Mouse (Mus musculus) ovary, adult 18-20 months (tissue): ENCODE measurements around the gene Atp6v1g2.

Experiments used
- DNase-seq: peaks from one replicate; pipeline ENCODE4 v3.0.0; 2022; ENCODE audit warnings: low spot score, mixed read lengths

Atp6v1g2 gene

DNA sequence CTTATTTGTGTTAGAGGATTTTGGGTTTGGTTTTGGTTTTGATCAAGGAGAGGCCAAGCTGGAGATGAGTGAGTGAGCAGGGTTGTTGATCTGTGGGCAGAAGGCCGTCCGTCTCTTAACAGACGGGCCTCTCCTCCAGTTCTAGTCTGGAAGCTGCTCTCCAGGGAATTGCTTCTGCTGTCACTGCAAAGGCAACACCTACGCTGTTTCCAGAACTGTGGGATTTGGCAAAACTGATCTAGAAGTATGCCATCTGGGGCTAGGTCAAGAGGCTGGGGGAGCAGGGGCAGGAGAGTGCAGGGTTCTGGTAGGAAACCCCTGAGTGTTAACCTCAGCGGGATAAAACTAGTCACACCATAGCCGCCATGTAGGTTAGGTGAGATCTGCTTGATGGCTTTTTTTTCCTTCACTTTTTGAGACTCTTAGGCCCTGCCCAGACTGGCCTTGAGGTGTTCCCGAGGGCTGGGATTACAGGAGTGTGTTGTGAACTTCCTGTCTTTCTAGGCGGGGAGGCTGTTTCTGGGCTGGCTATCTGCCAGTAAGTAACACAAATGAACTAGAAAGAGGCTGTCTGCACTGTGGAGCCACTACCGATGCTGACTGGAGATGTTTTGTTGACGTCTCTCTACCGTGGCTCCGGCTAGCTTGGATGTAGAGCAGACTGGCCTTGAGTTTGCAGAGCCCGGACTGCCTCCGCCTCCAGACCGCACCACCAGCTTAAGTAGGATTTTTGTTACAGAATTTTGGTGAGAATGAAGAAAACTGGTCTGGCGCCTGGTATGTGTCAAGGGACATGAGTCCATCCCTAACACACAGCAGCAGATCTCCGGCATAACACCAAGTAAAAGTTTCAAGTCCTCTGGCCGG lies at the start of gene Atp6v1g2:
Gene Atp6v1g2, plus strand, starts transcription at position 547 of the 867 bp plus-strand sequence.
- DNase-seq: peak; percentile 53

DNA sequence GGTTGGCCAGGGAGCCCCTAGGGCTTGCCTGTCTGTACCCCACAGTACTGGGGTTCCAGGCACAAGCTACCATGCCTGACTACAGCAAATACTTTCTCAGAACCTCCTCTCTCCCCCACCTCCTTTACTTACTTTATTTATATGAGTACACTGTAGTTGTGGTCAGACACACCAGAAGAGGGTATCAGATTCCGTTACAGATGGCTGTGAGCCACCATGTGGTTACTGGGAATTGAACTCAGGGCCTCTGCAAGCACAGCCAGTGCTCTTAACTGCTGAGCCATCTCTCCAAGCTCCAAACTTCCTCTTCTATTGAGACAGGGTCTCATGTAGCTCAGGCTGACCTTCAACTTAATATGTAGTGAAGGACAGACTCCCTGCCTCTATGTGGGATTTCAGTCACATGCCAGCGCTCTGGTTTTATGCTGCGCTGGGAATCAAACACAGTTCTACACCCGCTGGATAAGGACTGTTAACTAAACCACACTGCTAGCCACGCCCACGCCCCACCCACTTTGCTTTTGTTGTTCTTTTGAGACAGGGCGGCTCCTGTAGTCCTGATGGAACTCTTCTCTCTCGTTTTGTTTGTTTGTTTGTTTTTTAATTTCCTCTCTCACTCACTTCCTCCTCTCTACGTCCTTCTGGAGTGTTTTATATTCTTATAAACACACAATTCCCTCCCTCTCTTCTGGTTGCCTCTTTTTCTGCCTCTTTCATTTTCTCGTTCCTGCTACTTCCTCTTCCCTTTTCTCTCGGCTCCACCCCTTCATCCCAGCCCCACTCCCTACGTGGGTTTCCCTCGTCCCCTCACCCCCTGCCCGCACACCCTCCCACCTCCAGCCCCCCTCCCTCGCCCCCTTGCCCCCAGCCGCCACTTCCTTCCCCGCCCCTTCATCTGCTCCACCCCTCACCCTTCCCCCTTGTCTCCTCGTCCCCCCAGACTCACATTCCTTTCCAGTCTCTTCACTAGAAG lies 47.5 kb upstream of the Atp6v1g2 start:
- no peak for DNase-seq

DNA sequence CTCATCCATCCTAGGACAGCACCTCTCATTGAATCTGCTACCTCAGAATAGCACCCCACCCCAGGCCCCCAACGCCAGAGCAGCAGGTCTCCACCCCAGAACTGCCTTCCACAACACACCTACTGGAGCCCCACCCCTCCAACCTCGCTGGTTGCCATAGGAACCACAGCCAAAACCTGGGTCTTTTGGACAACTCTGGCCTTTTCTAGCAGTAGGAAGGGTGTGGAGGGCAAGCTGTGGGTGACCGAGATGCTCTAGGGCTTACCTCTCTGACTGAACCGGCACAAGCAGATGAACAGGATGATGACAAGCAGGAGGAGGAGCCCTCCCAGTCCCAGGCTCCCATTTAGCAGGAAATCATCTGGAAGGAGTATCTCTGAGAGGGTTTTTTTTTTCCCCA lies 46.8 kb upstream of the Atp6v1g2 start:
- no peak for DNase-seq

DNA sequence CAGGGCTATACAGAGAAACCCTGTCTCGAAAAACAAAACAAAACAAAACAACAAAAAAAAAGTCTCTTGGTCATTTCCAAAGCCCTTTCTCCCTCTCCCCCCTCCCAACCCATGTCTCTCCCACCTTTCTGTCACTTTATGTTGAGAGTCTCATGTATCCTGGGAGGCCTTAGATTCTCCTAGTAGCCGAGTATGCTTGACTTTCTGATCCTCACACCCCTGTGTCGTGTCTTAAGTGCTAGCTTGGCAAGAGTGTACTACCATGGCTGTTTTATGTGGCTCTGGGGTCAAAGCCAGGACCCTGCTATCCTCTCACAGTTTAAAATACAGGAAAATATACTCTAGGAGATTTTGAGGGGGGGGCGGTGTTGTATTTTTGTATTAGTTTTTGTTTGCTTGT lies 46.1 kb upstream of the Atp6v1g2 start:
- no peak for DNase-seq

DNA sequence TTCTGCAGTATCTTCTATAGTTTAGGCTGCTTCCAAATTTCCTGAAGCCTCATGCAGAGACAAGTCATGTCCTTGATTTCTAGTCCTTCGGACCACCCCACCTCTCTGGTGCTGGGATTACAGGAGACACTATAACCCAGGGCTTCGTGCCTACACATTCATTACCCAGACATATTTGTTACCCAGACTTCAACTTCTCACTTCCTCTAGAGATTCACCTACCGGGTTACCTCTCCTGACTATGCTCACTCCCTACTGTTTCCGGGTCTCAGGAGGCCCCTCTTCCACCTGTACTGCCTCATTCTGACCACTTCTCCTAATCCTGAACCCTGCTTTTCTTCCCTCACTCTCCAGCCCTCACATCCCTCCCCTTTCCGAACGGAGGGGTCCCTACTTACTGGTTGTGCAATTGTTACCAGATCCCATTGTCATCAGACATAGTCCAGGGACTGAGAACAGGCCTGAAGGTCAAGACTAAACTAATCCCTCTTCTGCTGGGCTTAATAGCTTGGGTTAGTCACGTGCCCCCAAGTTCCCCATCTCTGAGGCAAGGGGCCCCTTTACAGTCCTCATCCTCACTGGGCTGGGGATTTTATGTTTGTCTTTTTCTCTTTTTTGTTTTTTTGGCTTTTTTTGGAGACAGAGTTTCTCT lies 45.4 kb upstream of the Atp6v1g2 start, which contains the start of gene Lst1:
Gene Lst1, minus strand, starts transcription at position 481 of the 652 bp plus-strand sequence.
- no peak for DNase-seq

DNA sequence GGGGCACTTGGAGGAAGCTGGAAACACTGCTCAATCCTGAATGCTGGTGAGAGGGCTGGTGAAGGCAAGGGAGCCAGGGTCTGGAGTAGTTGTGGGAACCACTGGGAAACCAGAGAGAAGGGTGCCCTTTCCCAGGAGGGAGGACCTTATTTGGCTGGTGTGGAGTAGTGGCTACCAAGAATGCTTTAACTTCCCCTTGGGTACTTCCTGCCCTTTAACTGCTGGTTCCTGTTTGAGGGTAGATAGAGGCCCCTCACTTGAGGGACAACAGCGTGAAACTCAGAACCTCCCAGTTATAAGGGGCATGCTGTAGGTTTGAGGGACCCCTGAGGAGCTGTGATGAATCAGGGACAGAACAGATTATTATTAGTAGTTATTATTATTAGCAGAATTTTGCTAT lies 44.3 kb upstream of the Atp6v1g2 start:
- DNase-seq: no peak

DNA sequence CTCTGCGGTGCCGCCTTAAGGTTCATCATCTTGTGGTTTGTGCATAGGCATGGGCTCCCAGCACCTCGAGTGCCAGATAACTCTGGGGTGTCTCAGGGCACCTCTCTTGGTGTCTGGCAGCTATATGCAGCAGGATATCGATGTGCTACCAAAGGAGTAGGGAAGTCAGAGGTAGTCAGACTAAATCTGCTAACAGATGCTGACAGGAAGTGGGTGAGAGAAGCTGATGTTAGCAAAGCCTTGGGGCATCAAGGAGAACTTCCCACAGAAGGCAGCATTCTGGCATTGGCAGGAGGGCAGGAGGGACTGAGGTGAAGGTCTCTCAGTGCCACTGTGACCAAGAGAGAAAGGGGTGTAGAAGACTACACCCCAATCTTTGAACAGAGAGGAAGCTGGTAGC lies 43.4 kb upstream of the Atp6v1g2 start:
- no peak for DNase-seq

DNA sequence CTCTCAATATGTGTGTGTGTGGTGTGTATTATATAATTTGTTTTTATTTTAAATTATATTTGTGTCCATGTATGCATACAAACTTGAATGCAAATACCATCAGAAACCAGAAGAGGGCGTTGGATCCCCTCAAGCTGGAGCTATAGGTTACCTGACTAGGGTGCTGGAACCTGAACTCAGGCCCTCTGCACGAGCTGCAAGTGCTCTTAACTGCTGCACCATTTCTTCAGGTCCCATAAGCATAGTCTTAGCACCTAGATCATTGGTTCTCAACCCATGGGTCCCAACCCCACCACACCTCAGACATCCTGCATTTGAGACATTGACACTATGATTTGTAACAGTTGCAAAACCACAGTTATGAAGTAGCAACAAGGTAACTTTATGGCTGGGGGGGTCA lies 41.7 kb upstream of the Atp6v1g2 start:
- DNase-seq: no peak

DNA sequence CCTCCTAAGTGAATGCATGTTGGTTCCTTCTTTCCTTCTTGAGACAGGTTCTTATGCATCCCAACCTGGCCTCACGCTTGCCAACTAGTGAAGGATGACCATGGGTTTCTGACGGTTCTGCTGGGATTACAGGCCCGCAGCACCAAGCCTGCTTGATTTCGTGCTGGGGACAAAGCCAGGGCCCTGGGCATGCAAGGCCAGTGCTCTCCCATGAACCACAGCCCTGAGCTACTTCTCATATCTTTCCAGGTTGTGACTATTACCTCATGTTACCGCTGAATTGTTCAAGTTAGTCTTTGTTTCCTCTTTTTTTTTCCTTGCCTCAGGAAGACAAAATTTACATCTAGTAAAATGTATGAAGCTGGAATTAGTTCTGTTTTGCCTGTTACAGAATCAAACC lies 40.5 kb upstream of the Atp6v1g2 start:
- no peak for DNase-seq

DNA sequence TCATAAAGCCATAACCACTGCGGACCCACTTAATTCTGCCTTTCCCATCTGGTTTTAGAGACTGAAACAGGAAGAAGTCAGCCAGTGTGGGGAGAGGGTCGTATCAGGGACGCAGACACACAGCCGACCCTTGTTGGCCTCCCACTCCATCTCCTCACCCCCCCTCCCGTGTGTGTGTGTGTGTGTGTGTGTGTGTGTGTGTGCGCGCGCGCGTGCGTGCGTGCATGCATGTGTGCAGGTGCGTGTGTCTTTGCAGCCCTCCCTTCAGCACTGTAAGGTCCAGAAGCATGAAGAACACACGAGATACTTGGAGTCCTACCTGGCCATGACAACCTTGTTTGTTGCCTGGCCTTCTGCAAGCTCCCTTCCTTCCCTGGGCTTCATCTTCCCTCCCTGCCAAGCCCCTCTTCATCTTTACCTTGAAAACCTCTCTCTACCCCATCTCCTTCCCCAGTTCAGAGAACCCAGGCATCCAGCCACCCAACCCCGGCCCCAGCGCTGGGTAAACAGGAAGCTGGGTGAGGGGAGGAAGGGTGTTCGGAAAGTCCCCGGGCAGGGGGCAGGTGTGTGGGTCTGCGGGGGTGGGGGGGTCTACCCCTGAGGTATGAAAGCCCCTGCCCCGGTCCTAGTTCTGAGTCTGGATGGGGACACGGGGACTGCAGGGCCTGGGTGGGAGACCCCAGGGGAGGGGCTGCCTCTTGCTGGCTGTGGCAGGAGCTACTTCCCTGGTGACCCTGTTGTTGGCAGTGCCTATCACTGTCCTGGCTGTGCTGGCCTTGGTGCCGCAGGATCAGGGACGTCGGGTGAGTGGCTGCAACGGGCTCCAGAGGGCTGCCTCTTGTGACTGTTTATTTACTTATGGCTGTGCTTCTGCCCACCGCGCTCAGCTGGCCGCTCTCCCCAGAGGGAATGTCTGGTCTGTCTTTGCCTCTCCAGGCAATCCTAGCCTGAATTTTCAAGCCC lies 39.3 kb upstream of the Atp6v1g2 start, which contains the start of gene Ltb:
Gene Ltb, plus strand, starts transcription at position 559 of the 963 bp plus-strand sequence.
- no peak for DNase-seq

DNA sequence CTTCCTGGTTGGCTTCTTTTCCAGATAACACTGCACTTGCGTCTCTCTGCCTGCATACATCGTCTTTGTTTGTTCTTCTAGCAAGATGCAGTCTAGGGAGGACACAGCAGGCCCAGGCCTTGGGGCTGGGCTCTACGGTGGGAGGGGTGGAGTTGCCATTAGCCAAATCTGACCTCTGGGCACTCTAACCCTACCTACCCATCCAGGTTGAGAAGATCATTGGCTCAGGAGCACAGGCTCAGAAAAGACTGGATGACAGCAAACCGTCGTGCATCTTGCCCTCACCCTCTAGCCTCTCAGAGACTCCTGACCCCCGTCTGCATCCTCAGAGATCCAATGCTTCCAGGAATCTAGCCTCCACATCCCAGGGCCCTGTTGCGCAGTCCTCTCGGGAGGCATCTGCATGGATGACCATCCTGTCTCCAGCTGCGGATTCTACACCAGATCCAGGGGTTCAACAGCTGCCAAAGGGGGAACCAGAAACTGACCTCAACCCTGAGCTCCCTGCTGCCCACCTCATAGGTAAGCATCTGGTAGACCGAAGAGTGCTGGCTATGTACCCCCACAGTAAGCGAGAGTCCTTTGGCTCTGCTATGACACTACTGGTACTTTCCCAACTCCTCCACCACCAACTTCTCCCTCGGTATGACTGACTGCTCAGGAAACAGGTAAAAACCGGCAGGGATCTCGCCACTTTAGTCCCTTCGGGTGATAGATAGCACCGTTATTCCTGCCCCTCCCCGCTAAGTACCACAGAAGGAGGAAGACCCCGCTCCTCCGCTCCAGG lies 38.4 kb upstream of the Atp6v1g2 start:
- DNase-seq: no peak

DNA sequence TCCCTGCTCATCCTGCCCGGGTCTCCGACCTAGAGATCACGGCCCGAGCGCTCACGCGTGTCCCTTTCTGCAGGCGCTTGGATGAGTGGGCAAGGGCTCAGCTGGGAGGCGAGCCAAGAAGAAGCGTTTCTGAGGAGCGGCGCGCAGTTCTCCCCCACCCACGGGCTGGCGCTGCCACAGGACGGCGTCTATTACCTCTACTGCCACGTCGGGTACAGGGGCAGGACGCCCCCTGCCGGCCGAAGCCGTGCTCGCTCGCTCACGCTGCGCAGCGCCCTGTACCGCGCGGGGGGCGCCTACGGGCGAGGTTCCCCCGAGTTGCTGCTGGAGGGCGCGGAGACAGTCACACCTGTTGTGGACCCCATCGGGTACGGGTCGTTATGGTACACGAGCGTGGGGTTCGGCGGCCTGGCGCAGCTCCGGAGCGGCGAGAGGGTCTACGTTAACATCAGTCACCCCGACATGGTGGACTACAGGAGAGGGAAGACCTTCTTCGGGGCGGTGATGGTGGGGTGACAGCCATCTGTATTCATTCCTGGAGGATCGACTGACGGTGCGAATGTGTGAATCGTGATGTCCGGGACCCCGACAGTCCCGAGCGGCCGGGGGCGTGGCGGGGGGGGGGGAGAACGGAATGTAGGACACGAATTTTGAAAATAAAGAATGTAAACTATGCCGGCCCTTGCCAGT lies 37.7 kb upstream of the Atp6v1g2 start:
- peak; percentile 57 for DNase-seq

DNA sequence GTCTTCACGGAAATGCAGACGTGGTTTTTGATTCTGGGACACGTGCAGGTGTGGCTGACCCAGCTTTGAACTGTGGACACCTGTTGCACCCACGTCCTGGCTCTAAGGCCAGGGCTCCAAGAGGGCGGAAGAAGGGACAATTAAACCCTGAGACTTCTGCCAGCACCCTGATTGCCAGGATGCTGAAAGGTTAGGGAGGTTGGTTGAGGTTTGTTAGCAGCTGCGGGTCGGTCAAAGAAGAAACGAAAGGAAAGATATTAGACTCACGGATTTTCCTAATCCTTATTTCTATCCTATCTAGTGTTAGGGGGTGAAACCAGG lies 37.2 kb upstream of the Atp6v1g2 start:
- DNase-seq: no peak

DNA sequence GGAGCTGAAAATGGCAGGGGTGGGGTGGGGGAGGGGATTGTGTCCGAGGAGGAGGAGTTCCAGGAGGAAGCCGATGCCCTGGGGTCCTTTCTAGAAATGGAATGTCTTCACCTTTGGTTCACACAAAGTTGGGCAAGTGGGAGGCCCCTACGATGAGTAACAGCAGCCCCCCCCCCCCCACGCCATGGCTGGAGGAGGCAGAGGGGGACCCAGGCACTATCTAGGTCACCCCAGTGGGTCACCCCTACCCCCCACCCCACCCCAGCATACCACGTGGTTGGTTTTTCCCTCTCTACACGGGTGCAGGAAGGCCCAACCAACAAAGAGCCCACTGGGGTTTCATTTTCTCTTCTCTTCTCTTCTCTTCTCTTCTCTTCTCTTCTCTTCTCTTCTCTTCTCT lies 36.3 kb upstream of the Atp6v1g2 start:
- DNase-seq: no peak

DNA sequence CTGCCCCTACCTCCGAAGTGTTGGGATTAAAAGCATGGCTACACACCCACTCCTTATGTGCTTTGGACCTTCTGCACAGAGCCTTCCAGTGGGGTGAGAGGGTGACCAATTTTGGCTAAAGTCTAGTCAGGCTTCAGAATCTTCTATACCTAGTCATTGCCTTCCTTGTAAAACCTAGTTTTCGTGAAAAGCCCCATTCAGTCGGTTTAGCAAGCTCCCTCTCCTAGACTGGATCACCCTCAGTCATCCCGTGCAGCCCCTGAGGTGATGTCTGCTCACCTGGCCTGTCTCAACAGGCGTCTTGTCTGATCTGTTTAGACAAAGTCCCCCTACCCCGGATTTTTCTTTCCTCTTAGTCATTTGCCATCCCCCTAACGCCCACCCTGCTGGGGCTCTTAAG lies 35.4 kb upstream of the Atp6v1g2 start:
- no peak for DNase-seq

DNA sequence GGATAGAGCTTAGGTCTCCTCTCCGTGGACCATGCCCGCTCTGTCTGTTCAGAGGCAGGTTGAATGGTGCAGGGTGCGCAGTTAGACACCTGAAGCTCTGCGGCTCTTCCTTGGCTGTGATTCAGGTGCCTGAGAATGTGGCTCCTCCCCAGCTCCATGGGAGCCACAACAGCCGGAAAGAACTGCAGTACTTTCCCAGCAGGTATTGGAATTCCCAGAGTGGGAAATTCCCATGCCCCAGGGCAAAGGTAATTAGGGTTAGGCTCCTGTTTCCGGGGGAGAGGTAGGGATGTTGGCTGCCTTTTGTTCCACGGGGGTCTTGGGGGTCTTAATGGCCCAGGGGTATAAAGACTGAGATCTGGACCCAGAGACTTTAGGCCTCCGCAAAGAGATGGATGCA lies 34.5 kb upstream of the Atp6v1g2 start:
- DNase-seq: no peak

DNA sequence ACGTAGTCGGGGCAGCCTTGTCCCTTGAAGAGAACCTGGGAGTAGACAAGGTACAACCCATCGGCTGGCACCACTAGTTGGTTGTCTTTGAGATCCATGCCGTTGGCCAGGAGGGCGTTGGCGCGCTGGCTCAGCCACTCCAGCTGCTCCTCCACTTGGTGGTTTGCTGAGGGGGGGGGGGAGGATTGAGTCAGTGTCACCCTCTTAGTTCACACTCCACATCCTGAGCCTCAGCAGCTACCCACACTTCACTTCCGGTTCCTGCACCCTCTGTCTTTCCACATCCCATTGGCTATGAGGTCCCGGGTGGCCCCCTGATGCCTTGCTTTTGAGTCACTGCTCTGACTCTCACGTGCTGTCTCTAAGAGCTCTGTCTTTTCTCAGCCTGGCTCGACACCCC lies 33.1 kb upstream of the Atp6v1g2 start:
- no peak for DNase-seq

DNA sequence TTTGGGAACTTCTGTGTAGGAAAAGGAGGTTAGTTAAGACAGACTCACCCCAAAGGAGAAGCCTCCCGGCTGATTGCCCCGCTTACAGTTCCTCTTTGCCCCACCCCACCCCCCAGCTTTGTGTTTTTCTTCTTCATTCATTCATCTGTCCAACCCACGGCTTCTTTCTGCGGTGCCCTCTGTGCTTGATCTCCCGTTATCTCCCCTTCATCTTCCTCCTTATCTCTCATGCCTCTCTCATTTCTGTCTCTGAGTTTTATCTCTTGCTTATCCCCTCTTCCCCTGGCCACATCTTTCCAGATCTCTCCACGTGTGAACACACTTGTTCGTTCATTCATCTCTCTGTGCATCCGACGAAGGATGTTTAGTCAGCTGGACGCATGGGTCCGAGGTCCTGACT lies 32.3 kb upstream of the Atp6v1g2 start:
- DNase-seq: no peak

DNA sequence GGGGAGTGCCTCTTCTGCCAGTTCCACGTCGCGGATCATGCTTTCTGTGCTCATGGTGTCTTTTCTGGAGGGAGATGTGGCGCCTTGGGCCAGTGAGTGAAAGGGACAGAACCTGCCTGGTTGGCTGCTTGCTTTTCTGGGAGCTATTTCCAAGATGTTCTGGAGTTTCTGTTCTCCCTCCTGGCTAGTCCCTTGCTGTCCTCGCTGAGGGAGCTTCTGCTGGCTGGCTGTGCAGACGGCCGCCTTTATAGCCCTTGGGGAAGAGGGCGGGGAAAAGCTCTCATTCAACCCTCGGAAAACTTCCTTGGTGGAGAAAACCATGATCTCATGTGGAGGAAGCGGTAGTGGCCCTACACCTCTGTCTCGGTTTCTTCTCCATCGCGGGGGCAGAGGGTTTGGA lies 31.7 kb upstream of the Atp6v1g2 start, which contains the start of gene Tnf:
Gene Tnf, minus strand, starts transcription at position 221 of the 400 bp plus-strand sequence.
- DNase-seq: no peak

DNA sequence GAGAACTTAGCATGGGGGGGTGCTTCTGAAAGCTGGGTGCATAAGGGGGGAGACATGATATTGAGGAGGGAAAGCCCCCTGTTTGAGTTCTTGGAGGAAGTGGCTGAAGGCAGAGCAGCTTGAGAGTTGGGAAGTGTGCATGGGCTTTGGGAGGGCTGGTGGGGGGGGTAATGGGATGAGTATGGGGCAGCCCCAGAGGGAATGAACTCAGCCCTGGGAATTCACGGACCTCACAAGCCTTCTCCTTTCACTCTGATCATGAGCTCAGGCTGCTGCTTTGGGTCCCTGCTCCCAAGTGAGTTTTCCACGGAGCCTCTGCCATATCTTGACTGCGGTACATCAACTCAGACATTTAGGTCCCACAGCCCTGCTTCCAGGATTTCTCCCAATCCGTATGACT lies 31.0 kb upstream of the Atp6v1g2 start:
- no peak for DNase-seq
